Mouse (Mus musculus): ENCODE measurements around the gene Adam17.

DNA sequence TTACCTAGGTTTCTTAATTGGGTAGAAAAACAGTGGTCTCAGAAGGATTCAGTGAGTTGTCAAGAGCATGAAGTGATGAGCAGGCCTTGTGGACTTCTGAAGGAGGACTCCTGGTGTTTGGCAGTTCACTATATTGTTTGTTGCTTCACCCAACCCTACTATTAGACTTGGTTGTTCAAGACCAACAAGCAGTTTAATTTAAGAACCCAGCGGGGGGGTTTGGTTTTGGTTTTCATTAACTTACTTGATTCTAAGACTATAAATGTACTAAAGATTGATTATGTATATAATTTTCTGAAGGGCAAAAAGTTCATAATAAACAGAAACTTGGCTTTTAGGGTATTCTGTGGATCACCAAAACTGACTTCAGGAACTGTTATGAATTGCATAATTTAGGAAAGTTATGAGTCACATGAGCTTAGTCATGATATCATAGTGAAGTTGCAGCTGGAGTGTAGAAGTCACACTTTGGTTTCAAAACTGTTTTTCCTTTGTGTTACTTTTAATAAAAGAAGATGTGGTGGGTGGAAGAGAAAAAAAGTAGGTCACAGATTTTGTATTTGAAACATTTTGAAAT is 3.3 kb downstream of the Adam17 start:
- TF ChIP-seq CTCF (IDR thresholded peaks at IDR 0.05; ENCODE audit: insufficient read depth, low read length) (no peak), POLR2A (IDR thresholded peaks at IDR 0.05; ENCODE audit: borderline replicate concordance, extremely low read depth, low read depth, low read length) (no peak)
